Mouse (Mus musculus) brain, embryonic 14.5 days (tissue): Measurements from ENCODE around the gene Pafah2. TPM values are rescaled to one million over a fixed set of nuclear protein-coding genes. Genes with fewer than 3 reads are reported as not detected.

Experiments
- DNase-seq: peaks from one replicate; pipeline ENCODE4 v3.0.0-alpha.2; 2011; ENCODE audit warnings: low read depth
- CTCF ChIP-seq: fragments of 200-500 bp; IDR thresholded peaks from 2 replicates; pipeline ENCODE4 v1.5.1; 2012; ENCODE audit warnings: inconsistent platforms, mild to moderate bottlenecking, moderate library complexity, borderline replicate concordance; ENCODE audit not compliant: insufficient read depth, insufficient read length; ENCODE audit errors: extremely low read depth
- POLR2A ChIP-seq: fragments of 200-500 bp; IDR thresholded peaks from 2 replicates; pipeline ENCODE4 v1.6.1; 2012; ENCODE audit warnings: mild to moderate bottlenecking, inconsistent platforms, borderline replicate concordance; ENCODE audit not compliant: poor library complexity, insufficient read depth, insufficient read length, severe bottlenecking; ENCODE audit errors: extremely low read depth
- polyA plus RNA-seq: library from polyadenylated mRNA; depleted of rRNA; stranded (reverse); fragments of >200 nt; gene quantifications from 2 replicates; pipeline ENCODE4 v1.2.3, GENCODE M21; 2012; rRNA removed

Pafah2 gene
- 14.0 and 14.6 TPM in 2 replicates for polyA plus RNA-seq

GRCm38 (mm10) chr4:134395977-134396825 is at the start of gene Pafah2:
TSS of gene Pafah2 (plus strand) at chr4:134396320.
- DNase-seq: peak; percentile 100

DNA sequence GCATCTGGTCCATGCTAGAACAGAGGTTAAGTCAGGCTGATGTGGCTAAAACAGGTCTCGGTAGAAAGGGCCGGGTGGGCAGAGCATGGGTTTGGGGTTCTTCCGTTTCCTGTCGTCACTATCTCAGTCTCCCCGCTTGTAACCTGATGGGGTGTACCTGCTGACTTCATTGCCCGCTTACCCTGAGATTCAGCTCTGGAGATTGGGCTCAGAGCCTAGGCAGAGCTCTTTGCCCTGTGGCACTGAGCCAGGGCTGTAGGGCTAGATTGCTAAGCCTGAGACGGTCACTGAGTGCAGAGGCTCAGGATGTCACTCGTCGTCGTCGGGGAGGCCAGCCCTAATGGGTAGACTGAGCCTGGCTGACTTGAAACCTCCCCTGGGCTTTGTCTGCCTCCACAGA is 48.0 kb upstream of the Pafah2 start:
- TF ChIP-seq CTCF (no peak), POLR2A (no peak)
- DNase-seq: no peak

More at GRCm38 (mm10) chr4:134395977-134396825, at the start of gene Pafah2:
- TF ChIP-seq POLR2A (no peak; the same call in 1 of the 2 replicates), CTCF (peak; percentile 92)

DNA sequence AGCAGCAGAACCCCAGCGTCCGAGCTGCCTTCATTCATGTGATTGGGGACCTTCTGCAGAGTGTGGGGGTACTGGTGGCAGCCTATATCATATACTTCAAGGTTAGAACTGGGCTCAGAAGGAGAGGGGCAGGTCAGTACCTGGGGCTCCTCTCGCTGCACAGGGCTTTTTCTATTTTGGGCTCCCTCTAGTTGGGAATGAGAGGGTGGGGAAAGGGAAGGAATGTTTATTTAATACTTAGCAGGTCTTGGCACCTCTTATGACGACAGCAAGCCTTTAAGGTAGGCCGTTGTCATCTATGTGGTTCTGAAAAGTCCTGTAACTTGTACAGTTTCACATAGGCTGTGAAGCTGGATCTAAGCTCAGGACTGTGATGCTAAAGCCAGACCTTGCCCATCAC is 47.6 kb upstream of the Pafah2 start:
- no peak for DNase-seq
- TF ChIP-seq CTCF (no peak), POLR2A (no peak)

DNA sequence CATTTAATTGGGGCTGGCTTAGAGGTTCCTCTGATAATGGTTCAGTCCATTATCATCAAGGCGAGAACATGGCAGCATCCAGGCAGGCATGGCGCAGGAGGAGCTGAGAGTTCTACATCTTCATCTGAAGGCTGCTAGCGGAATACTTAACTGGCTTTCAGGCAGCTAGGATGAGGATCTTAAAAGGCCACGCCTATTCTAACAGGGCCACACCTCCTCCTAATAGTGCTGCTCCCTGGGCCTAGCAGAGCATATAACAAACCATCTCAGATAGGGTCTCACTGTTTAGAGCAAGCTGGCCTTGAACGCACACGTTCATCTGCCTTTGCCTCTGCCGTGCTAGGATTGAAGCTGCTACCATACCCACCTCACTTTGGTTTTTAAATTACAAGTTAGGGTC is 46.3 kb upstream of the Pafah2 start:
- no peak for DNase-seq
- no peak for TF ChIP-seq POLR2A
- TF ChIP-seq CTCF: no peak

DNA sequence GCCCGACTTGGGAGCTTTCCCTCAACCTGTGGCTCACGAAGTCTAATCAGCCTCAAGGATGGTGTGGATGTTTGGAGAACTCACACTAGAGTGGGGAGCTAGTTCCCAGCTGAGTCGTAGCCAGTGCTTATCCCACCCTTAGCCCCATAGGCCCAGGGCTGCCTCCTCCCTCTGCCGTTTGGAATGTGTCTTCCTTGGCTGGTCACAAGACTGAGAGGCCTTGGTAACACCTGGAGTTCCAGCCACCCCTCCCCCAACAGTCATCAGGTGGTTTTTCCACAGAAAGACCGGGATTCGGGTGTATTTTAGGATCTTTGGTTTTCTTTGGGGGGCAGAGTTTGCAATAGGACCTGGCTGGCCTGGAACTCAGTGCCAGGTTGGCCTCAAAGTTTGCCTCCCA is 45.5 kb upstream of the Pafah2 start:
- no peak for TF ChIP-seq POLR2A
- TF ChIP-seq CTCF: no peak
- DNase-seq: no peak

- TF ChIP-seq POLR2A: no peak
- TF ChIP-seq CTCF: no peak
- DNase-seq: no peak
These were observed 44.5 kb upstream of the Pafah2 start for GRCm38 (mm10) chr4:134351329-134352260.

GRCm38 (mm10) chr4:134352261-134352707 is 43.8 kb upstream of the Pafah2 start:
- no peak for DNase-seq

GRCm38 (mm10) chr4:134352929-134353328 is 43.2 kb upstream of the Pafah2 start:
- DNase-seq: no peak
- TF ChIP-seq POLR2A (no peak), CTCF (no peak)

More at GRCm38 (mm10) chr4:134352261-134352707, 43.8 kb upstream of the Pafah2 start:
- TF ChIP-seq CTCF: no peak
- TF ChIP-seq POLR2A: no peak

- TF ChIP-seq POLR2A (no peak), CTCF (no peak)
- DNase-seq: no peak
These were observed 42.4 kb upstream of the Pafah2 start for GRCm38 (mm10) chr4:134353527-134354409.

- DNase-seq: no peak
These were observed 40.2 kb upstream of the Pafah2 start for GRCm38 (mm10) chr4:134355841-134356452.

DNA sequence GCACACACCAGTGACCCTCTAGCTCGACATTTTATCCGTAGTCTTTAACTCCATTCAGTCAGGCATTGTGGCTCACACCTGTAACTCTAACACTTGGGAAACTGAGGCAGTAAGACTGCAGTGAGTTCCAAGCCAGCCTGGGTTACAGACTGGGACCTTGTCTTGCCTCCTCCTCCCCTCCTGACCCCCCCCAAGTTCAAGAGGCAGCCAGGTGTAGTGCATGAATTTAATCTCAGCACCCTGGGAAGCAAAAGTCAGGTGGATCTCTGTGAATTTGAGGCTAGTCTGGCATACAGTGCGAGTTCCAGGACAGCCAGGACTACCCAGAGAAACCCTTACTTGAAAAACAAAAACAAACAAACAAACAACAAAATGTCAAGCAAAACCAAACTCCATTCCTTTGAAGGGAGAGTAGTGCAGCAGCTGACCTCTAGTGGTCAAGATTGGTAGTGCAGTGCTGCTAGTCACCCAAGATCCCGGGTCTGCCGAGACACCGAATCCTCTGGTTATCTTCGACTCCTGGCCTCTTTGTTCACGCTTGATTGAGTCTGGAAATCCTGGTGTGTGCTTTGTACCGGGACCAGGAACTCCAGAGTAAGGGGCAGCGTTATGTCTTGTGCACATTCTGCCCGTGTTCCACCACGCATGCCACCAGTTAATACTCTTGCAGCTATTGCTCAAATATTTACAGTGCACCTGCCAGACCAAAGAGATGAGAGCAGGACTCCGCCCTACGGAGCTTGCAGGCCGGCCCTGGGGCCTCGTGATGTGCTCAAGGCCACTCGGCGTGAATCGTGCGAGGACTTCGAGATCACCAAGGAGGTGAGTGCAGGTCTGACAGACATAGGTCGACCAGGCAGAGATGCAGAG is 39.3 kb upstream of the Pafah2 start:
- TF ChIP-seq CTCF: peak; percentile 91
- TF ChIP-seq POLR2A: no peak
- DNase-seq: peak; percentile 88

More at GRCm38 (mm10) chr4:134355841-134356452, 40.2 kb upstream of the Pafah2 start:
- TF ChIP-seq CTCF: no peak
